Mouse (Mus musculus): Measurements from ENCODE around the gene Inava. TPM values are rescaled to one million over a fixed set of nuclear protein-coding genes. Genes with fewer than 3 reads are reported as not detected.

Inava gene
- polyA plus RNA-seq (2016; fragmentation: Nextera tagmentation; extraction: Ambion mirVana): 0.67 and 1.0 TPM in 2 replicates

GRCm38 (mm10) chr1:136233892-136234594 lies at the start of gene Inava:
TSS of gene Inava (minus strand) at chr1:136234264.
- Histone ChIP-seq H3K27me3 (replicated peaks) (peaks cover 87% of the 10 kb centered on the region), H3K27ac (no peak within 1 kb of the TSS), H3K4me3 (peak within 1 kb of the TSS; percentile 54), H3K36me3 (no peaks in the 10 kb centered on the region), H3K4me1 (peaks cover 35% of the 10 kb centered on the region), H3K9me3 (replicated peaks) (no peaks in the 10 kb centered on the region), H3K9ac (peak within 1 kb of the TSS; percentile 23; the same call in 1 of the 2 replicates), H3K4me2 (peak within 1 kb of the TSS; percentile 70)
- WGBS (ENCODE audit: insufficient replicate concordance): under 1% methylated on average over 51 of the region's 51 CpGs
- peak; percentile 53; the same call in 1 of the 2 replicates for ATAC-seq

GRCm38 (mm10) chr1:136277366-136277765 lies 43.3 kb upstream of the Inava start:
- no peaks in the 10 kb centered on the region for H3K4me1 ChIP-seq
- H3K4me2 ChIP-seq: no peak overlapping the region
- H3K27ac ChIP-seq: no peak overlapping the region
- H3K4me3 ChIP-seq: no peak overlapping the region
- no peaks in the 10 kb centered on the region for H3K27me3 ChIP-seq (replicated peaks)
- H3K9me3 ChIP-seq (replicated peaks): no peaks in the 10 kb centered on the region
- no peak overlapping the region for H3K9ac ChIP-seq
- H3K36me3 ChIP-seq: peaks cover 97% of the 10 kb centered on the region
- ATAC-seq: no peak
- 86% methylated on average over 8 of the region's 8 CpGs for WGBS (ENCODE audit: insufficient replicate concordance)

GRCm38 (mm10) chr1:136268224-136268623 lies 34.2 kb upstream of the Inava start:
- Histone ChIP-seq H3K4me3 (no peak overlapping the region), H3K36me3 (peaks cover 48% of the 10 kb centered on the region), H3K4me2 (no peak overlapping the region), H3K4me1 (no peaks in the 10 kb centered on the region), H3K27me3 (replicated peaks) (peaks cover 18% of the 10 kb centered on the region), H3K27ac (no peak overlapping the region), H3K9me3 (replicated peaks) (no peaks in the 10 kb centered on the region), H3K9ac (no peak overlapping the region)
- 58% methylated on average over 7 of the region's 7 CpGs for WGBS (ENCODE audit: insufficient replicate concordance)
- no peak for ATAC-seq

GRCm38 (mm10) chr1:136266127-136266526 lies 32.1 kb upstream of the Inava start:
- 23% methylated on average over 6 of the region's 6 CpGs for whole genome bisulfite sequencing (ENCODE audit: insufficient replicate concordance)

GRCm38 (mm10) chr1:136263355-136263754 lies 29.3 kb upstream of the Inava start:
- no peak overlapping the region for H3K4me2 ChIP-seq
- no peak overlapping the region for H3K4me3 ChIP-seq
- H3K9me3 ChIP-seq (replicated peaks): no peaks in the 10 kb centered on the region
- WGBS (ENCODE audit: insufficient replicate concordance): 69% methylated on average over 5 of the region's 5 CpGs
- H3K4me1 ChIP-seq: 0 out of 2 replicates have a peak, but pooled peaks cover 9% of the 10 kb centered on the region
- H3K36me3 ChIP-seq: peaks cover 6% of the 10 kb centered on the region
- ATAC-seq: no peak
- H3K9ac ChIP-seq: no peak overlapping the region
- no peak overlapping the region for H3K27ac ChIP-seq
- peaks cover 67% of the 10 kb centered on the region for H3K27me3 ChIP-seq (replicated peaks)

More at GRCm38 (mm10) chr1:136266127-136266526, 32.1 kb upstream of the Inava start:
- no peak overlapping the region for H3K4me3 ChIP-seq
- H3K4me2 ChIP-seq: no peak overlapping the region
- peaks cover 27% of the 10 kb centered on the region for H3K36me3 ChIP-seq
- H3K9me3 ChIP-seq (replicated peaks): no peaks in the 10 kb centered on the region
- no peak overlapping the region for H3K9ac ChIP-seq
- H3K27ac ChIP-seq: no peak overlapping the region
- peaks cover 39% of the 10 kb centered on the region for H3K27me3 ChIP-seq (replicated peaks)
- H3K4me1 ChIP-seq: no peaks in the 10 kb centered on the region
- no peak for ATAC-seq

GRCm38 (mm10) chr1:136260635-136261238 lies 26.7 kb upstream of the Inava start, which contains the start of gene Gpr25:
TSS of gene Gpr25 (minus strand) at chr1:136260873.
- H3K27me3 ChIP-seq (replicated peaks): peaks cover 89% of the 10 kb centered on the region
- H3K4me1 ChIP-seq: 0 out of 2 replicates have a peak, but pooled peaks cover 9% of the 10 kb centered on the region
- ATAC-seq: 0 out of 2 replicates have a peak, but pooled peaks have one; percentile 7
- H3K36me3 ChIP-seq: no peaks in the 10 kb centered on the region
- H3K27ac ChIP-seq: no peak within 1 kb of the TSS
- H3K4me2 ChIP-seq: peak within 1 kb of the TSS; percentile 67
- peak within 1 kb of the TSS; percentile 49 for H3K4me3 ChIP-seq
- 10% methylated on average over 27 of the region's 28 CpGs for WGBS (ENCODE audit: insufficient replicate concordance)
- H3K9ac ChIP-seq: no peak within 1 kb of the TSS
- no peaks in the 10 kb centered on the region for H3K9me3 ChIP-seq (replicated peaks)

- no peaks in the 10 kb centered on the region for H3K9me3 ChIP-seq (replicated peaks)
- no peaks in the 10 kb centered on the region for H3K36me3 ChIP-seq
- WGBS (ENCODE audit: insufficient replicate concordance): 3% methylated on average over 95 of the region's 95 CpGs
- peak; percentile 53; the same call in 1 of the 2 replicates for ATAC-seq
- no peak overlapping the region for H3K27ac ChIP-seq
- H3K27me3 ChIP-seq (replicated peaks): peaks cover 93% of the 10 kb centered on the region
- H3K9ac ChIP-seq: no peak overlapping the region
- H3K4me3 ChIP-seq: peak overlapping the region; percentile 49
- 0 out of 2 replicates have a peak, but pooled peaks cover 13% of the 10 kb centered on the region for H3K4me1 ChIP-seq
- H3K4me2 ChIP-seq: peak overlapping the region; percentile 67
These were observed 26.0 kb upstream of the Inava start for GRCm38 (mm10) chr1:136259893-136260634.

- Histone ChIP-seq H3K9ac (no peak overlapping the region), H3K36me3 (no peaks in the 10 kb centered on the region), H3K4me1 (0 out of 2 replicates have a peak, but pooled peaks cover 14% of the 10 kb centered on the region), H3K9me3 (replicated peaks) (no peaks in the 10 kb centered on the region), H3K27me3 (replicated peaks) (peaks cover 92% of the 10 kb centered on the region), H3K4me2 (peak overlapping the region; percentile 67), H3K27ac (no peak overlapping the region), H3K4me3 (peak overlapping the region; percentile 49)
- WGBS (ENCODE audit: insufficient replicate concordance): 4% methylated on average over 16 of the region's 16 CpGs
- no peak for ATAC-seq
These were observed 25.5 kb upstream of the Inava start for GRCm38 (mm10) chr1:136259543-136259892.

GRCm38 (mm10) chr1:136258495-136258894 lies 24.4 kb upstream of the Inava start:
- ATAC-seq: no peak
- 57% methylated on average over 9 of the region's 9 CpGs for WGBS (ENCODE audit: insufficient replicate concordance)
- Histone ChIP-seq H3K27me3 (replicated peaks) (peaks cover 85% of the 10 kb centered on the region), H3K4me1 (0 out of 2 replicates have a peak, but pooled peaks cover 14% of the 10 kb centered on the region), H3K9me3 (replicated peaks) (no peaks in the 10 kb centered on the region), H3K36me3 (no peaks in the 10 kb centered on the region), H3K9ac (no peak overlapping the region), H3K4me2 (no peak overlapping the region), H3K27ac (no peak overlapping the region), H3K4me3 (no peak overlapping the region)

GRCm38 (mm10) chr1:136255657-136256056 lies 21.6 kb upstream of the Inava start:
- Histone ChIP-seq H3K4me1 (0 out of 2 replicates have a peak, but pooled peaks cover 13% of the 10 kb centered on the region), H3K27me3 (replicated peaks) (peaks cover 56% of the 10 kb centered on the region), H3K36me3 (no peaks in the 10 kb centered on the region), H3K9me3 (replicated peaks) (no peaks in the 10 kb centered on the region), H3K4me3 (no peak overlapping the region), H3K4me2 (no peak overlapping the region), H3K27ac (no peak overlapping the region), H3K9ac (no peak overlapping the region)
- WGBS (ENCODE audit: insufficient replicate concordance): 35% methylated on average over 8 of the region's 8 CpGs
- no peak for ATAC-seq

GRCm38 (mm10) chr1:136255174-136255573 lies 21.1 kb upstream of the Inava start:
- Histone ChIP-seq H3K27ac (no peak overlapping the region), H3K4me3 (no peak overlapping the region), H3K9ac (no peak overlapping the region), H3K36me3 (no peaks in the 10 kb centered on the region), H3K9me3 (replicated peaks) (no peaks in the 10 kb centered on the region), H3K4me1 (0 out of 2 replicates have a peak, but pooled peaks cover 8% of the 10 kb centered on the region), H3K27me3 (replicated peaks) (peaks cover 52% of the 10 kb centered on the region), H3K4me2 (no peak overlapping the region)
- WGBS (ENCODE audit: insufficient replicate concordance): 10% methylated on average over 6 of the region's 6 CpGs
- no peak for ATAC-seq

Measured in liver, embryonic 12.5 days (tissue).